Mouse (Mus musculus) small intestine, adult 2 months (tissue): ENCODE measurements around the gene Cnih3.

ENCODE experiments used
- CTCF ChIP-seq: fragments of 200-500 bp; IDR thresholded peaks from 2 replicates; pipeline ENCODE4 v1.5.1; 2012; ENCODE audit warnings: low read depth, mild to moderate bottlenecking, control low read depth, inconsistent platforms, low read length, moderate library complexity, mixed read lengths; ENCODE audit not compliant: insufficient replicate concordance, insufficient read length; ENCODE audit errors: extremely low read depth
- POLR2A ChIP-seq: fragments of 200-500 bp; IDR thresholded peaks from 2 replicates; pipeline ENCODE4 v1.6.1; 2012; ENCODE audit warnings: low read depth, mild to moderate bottlenecking, control low read depth, inconsistent platforms, low read length, moderate library complexity

DNA sequence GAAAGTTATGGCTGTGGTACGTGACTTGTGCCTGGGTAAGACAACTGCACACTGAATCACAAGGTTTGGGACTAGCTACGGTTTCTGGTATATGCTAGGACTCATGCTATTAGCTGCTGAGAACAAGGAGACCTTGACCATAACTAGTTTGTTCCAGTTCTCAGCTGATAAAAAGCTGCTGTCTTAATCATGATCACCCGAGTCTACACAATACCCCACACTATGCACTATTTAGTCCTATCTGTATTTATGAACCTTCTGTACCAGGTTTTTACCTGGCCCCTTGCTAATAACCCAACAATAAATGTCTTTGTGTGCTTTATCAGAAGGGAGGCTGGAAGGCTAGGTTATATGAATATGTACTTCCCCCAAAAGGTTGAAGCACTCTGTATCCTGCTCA is 72.5 kb downstream of the Cnih3 start:
- TF ChIP-seq CTCF (no peak), POLR2A (no peak)
